Mouse (Mus musculus): ENCODE results near the gene Dtnb. TPM values are rescaled to one million over a fixed set of nuclear protein-coding genes. Genes with fewer than 3 reads are reported as not detected.

Gene Dtnb
- polyA plus RNA-seq, 1 experiment = 60.7 TPM

DNA sequence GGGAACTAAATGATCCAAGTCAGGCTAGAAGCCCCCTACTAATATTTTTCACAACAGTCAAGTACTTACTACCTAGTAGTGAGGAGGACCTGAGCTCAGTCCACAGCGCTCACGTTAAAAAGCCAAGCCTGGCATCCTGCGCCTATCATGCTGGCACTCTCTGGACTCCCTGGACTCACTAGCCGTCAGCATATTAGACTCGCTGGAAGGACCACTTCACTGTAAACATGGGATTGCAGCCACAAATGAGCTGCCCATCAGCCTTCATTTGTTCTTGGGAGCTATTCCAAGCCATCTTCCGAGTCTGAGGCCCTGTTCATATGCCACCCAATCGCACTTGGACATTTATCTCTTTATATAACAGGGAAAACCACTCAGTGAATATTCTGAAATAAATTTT is 31.3 kb upstream of the Dtnb start:
- TF ChIP-seq CTCF (IDR thresholded peaks at IDR 0.05; ENCODE audit: borderline replicate concordance, control insufficient read depth, extremely low read depth, insufficient read depth, low read length, poor library complexity) (no peak), POLR2A (IDR thresholded peaks at IDR 0.05; ENCODE audit: control insufficient read depth, extremely low read depth, insufficient read depth, low read length, poor library complexity) (no peak)
- 94% methylated on average over 7 of the region's 7 CpGs for WGBS
- no peak for DNase-seq
- Histone ChIP-seq H3K27me3 (ENCODE audit: control insufficient read depth, insufficient read depth, low read length) (no peaks in the 10 kb centered on the region), H3K27ac (ENCODE audit: control insufficient read depth, insufficient read depth, low read length) (no peak overlapping the region), H3K36me3 (ENCODE audit: control insufficient read depth, insufficient read depth, low read length) (no peaks in the 10 kb centered on the region), H3K4me1 (replicated peaks; ENCODE audit: control insufficient read depth, insufficient read depth, low read length) (peaks cover 10% of the 10 kb centered on the region), H3K4me3 (ENCODE audit: control insufficient read depth, insufficient read depth, low read length) (no peak overlapping the region)

DNA sequence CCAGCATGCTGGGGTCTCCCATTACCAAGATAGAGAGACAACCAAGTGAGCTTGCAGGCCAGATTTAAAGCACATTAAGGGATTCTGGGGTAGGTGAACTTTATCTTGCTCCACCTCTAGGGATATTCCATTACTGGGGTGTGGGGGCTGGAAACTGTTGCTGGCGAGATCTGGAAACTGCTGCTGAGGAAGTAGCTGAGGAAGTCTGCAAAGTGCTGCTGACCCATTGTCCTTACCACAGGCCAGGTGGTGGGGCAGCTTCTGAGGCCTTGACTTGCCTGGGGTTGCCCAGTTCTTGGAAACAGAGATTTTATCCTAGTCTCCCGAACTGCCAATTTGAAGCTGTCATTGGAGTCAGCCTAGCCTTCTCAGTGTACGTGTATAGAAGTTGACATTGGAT is 26.7 kb upstream of the Dtnb start:
- WGBS = 57% methylated on average over 3 of the region's 3 CpGs
- TF ChIP-seq CTCF (IDR thresholded peaks at IDR 0.05; ENCODE audit: borderline replicate concordance, control insufficient read depth, extremely low read depth, insufficient read depth, low read length, poor library complexity) = no peak
- no peak for TF ChIP-seq POLR2A (IDR thresholded peaks at IDR 0.05; ENCODE audit: control insufficient read depth, extremely low read depth, insufficient read depth, low read length, poor library complexity)
- H3K4me3 ChIP-seq (ENCODE audit: control insufficient read depth, insufficient read depth, low read length) = no peak overlapping the region
- H3K36me3 ChIP-seq (ENCODE audit: control insufficient read depth, insufficient read depth, low read length) = no peaks in the 10 kb centered on the region
- H3K27me3 ChIP-seq (ENCODE audit: control insufficient read depth, insufficient read depth, low read length) = no peaks in the 10 kb centered on the region
- DNase-seq = no peak
- no peak overlapping the region for H3K27ac ChIP-seq (ENCODE audit: control insufficient read depth, insufficient read depth, low read length)
- H3K4me1 ChIP-seq (replicated peaks; ENCODE audit: control insufficient read depth, insufficient read depth, low read length) = peaks cover 30% of the 10 kb centered on the region

DNA sequence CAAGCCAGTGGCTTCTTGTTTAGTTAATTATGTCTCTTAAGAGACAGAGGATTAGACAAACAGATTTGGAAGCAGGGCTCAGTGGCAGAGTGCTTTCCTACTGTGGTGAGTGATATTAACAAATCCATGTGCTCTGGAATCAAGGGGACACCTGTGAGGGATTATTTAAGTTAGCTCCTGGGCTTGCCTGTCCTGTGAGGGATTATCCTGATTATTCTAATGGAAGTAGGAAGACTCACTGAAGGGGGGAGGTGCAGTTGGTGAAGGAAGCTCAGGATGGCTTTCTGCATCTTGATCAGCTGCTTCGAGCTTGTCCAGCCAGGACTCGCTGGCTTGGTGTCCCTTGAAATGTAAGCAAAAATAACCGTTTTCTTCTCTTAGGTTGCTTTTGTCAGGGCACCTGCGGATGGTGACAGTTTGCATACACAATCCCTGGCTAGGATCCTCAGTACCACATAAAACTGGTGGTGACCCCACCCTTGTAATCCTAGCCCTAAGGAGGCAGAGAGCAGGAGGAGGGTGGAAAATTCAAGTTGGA is 26.0 kb upstream of the Dtnb start:
- DNase-seq = no peak
- H3K4me3 ChIP-seq (ENCODE audit: control insufficient read depth, insufficient read depth, low read length) = no peak overlapping the region
- no peak overlapping the region for H3K27ac ChIP-seq (ENCODE audit: control insufficient read depth, insufficient read depth, low read length)
- no peaks in the 10 kb centered on the region for H3K27me3 ChIP-seq (ENCODE audit: control insufficient read depth, insufficient read depth, low read length)
- WGBS = 67% methylated on average over 4 of the region's 4 CpGs
- no peaks in the 10 kb centered on the region for H3K36me3 ChIP-seq (ENCODE audit: control insufficient read depth, insufficient read depth, low read length)
- TF ChIP-seq CTCF (IDR thresholded peaks at IDR 0.05; ENCODE audit: borderline replicate concordance, control insufficient read depth, extremely low read depth, insufficient read depth, low read length, poor library complexity) (no peak), POLR2A (IDR thresholded peaks at IDR 0.05; ENCODE audit: control insufficient read depth, extremely low read depth, insufficient read depth, low read length, poor library complexity) (no peak)
- H3K4me1 ChIP-seq (replicated peaks; ENCODE audit: control insufficient read depth, insufficient read depth, low read length) = peaks cover 30% of the 10 kb centered on the region

DNA sequence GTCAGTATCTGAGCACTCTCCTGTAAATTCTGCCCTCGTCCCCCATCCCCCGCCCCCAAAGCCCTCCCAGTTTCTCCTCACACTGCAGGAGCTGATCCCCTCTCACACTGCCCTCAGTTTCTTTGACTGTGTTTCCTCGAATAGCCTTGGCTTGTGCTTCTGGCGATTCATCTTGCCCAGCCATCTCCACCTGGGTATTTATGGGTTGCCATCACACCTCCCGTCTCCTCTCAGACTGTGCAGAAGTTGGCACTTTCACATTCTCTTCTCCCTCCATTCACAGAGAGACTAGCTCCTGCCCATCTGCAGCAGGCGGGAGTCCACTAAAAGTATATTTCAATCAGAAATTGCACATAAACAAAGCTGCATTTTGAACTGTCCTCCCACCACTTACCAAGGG is 25.4 kb upstream of the Dtnb start:
- Histone ChIP-seq H3K4me1 (replicated peaks; ENCODE audit: control insufficient read depth, insufficient read depth, low read length) (peaks cover 30% of the 10 kb centered on the region), H3K27ac (ENCODE audit: control insufficient read depth, insufficient read depth, low read length) (peak overlapping the region; percentile 82), H3K27me3 (ENCODE audit: control insufficient read depth, insufficient read depth, low read length) (no peaks in the 10 kb centered on the region), H3K36me3 (ENCODE audit: control insufficient read depth, insufficient read depth, low read length) (no peaks in the 10 kb centered on the region), H3K4me3 (ENCODE audit: control insufficient read depth, insufficient read depth, low read length) (no peak overlapping the region)
- no peak for DNase-seq
- no peak for TF ChIP-seq POLR2A (IDR thresholded peaks at IDR 0.05; ENCODE audit: control insufficient read depth, extremely low read depth, insufficient read depth, low read length, poor library complexity)
- WGBS = 61% methylated on average over 6 of the region's 6 CpGs

DNA sequence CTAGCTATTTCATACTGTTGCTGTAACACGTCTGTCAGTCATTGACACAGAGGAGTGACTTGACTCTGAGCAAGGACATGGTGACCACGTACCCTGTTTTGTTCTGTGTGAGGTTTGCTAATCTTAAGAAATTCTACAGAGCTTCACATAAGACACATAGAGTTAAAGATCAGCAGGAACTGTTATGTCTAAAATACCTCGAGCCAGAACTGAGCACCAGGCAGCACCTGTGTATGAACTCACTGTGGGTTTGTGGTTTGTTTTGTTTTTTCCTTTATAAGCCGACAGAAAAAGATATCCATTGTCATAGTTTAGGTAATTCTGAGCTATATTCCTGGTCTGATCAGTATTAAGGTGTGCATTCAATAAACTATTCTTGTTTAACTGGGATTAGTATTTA is 24.7 kb upstream of the Dtnb start:
- no peak for DNase-seq
- WGBS = 3% methylated on average over 4 of the region's 4 CpGs
- H3K4me3 ChIP-seq (ENCODE audit: control insufficient read depth, insufficient read depth, low read length) = no peak overlapping the region

DNA sequence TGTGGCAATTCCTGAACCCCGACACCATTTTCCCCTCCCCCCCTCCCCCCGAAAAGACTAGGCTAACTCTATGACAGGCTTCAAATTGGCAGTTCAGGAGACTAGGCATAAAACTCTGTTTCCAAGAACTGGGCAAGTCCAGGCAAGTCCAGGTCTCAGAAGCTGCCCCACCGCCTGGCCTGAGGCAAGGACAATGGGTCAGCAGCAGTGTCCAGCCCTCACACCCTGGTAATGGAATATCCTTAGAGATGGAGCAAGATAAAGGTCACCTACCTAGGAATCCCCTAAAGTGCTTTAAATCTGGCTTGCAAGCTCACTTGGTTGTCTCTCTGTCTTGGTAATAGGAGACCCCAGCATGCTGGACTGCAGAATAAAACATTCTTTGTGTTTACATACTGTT is 24.3 kb upstream of the Dtnb start:
- no peak overlapping the region for H3K4me3 ChIP-seq (ENCODE audit: control insufficient read depth, insufficient read depth, low read length)
- peak overlapping the region; percentile 8; the same call in 1 of the 2 replicates for H3K27ac ChIP-seq (ENCODE audit: control insufficient read depth, insufficient read depth, low read length)
- H3K4me1 ChIP-seq (replicated peaks; ENCODE audit: control insufficient read depth, insufficient read depth, low read length) = peaks cover 28% of the 10 kb centered on the region
- DNase-seq = no peak
- no peaks in the 10 kb centered on the region for H3K27me3 ChIP-seq (ENCODE audit: control insufficient read depth, insufficient read depth, low read length)
- TF ChIP-seq CTCF (IDR thresholded peaks at IDR 0.05; ENCODE audit: borderline replicate concordance, control insufficient read depth, extremely low read depth, insufficient read depth, low read length, poor library complexity) = no peak
- TF ChIP-seq POLR2A (IDR thresholded peaks at IDR 0.05; ENCODE audit: control insufficient read depth, extremely low read depth, insufficient read depth, low read length, poor library complexity) = no peak
- H3K36me3 ChIP-seq (ENCODE audit: control insufficient read depth, insufficient read depth, low read length) = no peaks in the 10 kb centered on the region
- WGBS = 28% methylated on average over 3 of the region's 3 CpGs

More for the DNA sequence above, 24.7 kb upstream of the Dtnb start:
- Histone ChIP-seq H3K27me3 (ENCODE audit: control insufficient read depth, insufficient read depth, low read length) (no peaks in the 10 kb centered on the region), H3K4me1 (replicated peaks; ENCODE audit: control insufficient read depth, insufficient read depth, low read length) (peaks cover 30% of the 10 kb centered on the region), H3K36me3 (ENCODE audit: control insufficient read depth, insufficient read depth, low read length) (no peaks in the 10 kb centered on the region), H3K27ac (ENCODE audit: control insufficient read depth, insufficient read depth, low read length) (peak overlapping the region; percentile 82)
- no peak for TF ChIP-seq CTCF (IDR thresholded peaks at IDR 0.05; ENCODE audit: borderline replicate concordance, control insufficient read depth, extremely low read depth, insufficient read depth, low read length, poor library complexity)
- TF ChIP-seq POLR2A (IDR thresholded peaks at IDR 0.05; ENCODE audit: control insufficient read depth, extremely low read depth, insufficient read depth, low read length, poor library complexity) = no peak

DNA sequence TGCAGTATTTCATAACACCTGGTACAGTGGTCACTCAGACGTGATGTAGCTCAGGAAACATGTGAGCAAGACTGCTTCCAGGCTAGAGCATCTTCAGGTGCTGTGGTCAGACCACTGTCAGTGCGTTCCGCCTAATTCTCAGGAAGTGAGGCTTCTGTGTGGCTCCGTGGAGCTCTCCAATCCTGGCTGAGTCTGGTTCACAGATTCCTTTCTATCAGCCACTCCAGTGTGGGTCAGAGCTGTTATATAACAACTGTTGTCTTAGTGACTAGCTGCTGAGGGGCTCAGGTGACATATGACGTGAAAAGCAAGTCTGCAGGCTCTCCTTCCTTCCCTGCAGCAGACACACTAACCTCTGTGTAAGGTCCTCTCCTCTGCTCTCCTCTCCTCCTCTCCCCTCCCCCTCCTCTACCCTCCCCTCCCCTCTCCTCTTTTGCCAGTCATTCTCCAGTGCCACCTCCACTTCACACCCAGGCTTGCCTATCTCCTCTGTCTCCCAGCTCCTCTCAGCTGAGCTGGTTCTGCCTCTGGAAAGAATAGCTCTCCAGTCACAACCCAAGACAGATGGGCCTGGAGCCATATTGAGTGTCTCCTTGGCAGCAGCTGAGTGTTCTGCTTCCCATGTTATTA is 23.5 kb upstream of the Dtnb start:
- Histone ChIP-seq H3K36me3 (ENCODE audit: control insufficient read depth, insufficient read depth, low read length) (no peaks in the 10 kb centered on the region), H3K27ac (ENCODE audit: control insufficient read depth, insufficient read depth, low read length) (no peak overlapping the region), H3K4me1 (replicated peaks; ENCODE audit: control insufficient read depth, insufficient read depth, low read length) (peaks cover 28% of the 10 kb centered on the region), H3K4me3 (ENCODE audit: control insufficient read depth, insufficient read depth, low read length) (no peak overlapping the region), H3K27me3 (ENCODE audit: control insufficient read depth, insufficient read depth, low read length) (no peaks in the 10 kb centered on the region)
- 9% methylated on average over 5 of the region's 5 CpGs for WGBS
- DNase-seq = peak; percentile 30
- TF ChIP-seq POLR2A (IDR thresholded peaks at IDR 0.05; ENCODE audit: control insufficient read depth, extremely low read depth, insufficient read depth, low read length, poor library complexity) (no peak), CTCF (IDR thresholded peaks at IDR 0.05; ENCODE audit: borderline replicate concordance, control insufficient read depth, extremely low read depth, insufficient read depth, low read length, poor library complexity) (no peak)
